Mouse (Mus musculus): ENCODE results near the gene AA467197.

Gene AA467197

GRCm38 (mm10) chr2:122638029-122638428, 1.2 kb downstream of the AA467197 start:
- DNase-seq (ENCODE audit: low spot score): no peak

GRCm38 (mm10) chr2:122638673-122639072, 1.9 kb downstream of the AA467197 start:
- DNase-seq (ENCODE audit: low spot score): no peak

GRCm38 (mm10) chr2:122652096-122653084, 15.6 kb downstream of the AA467197 start:
- DNase-seq (ENCODE audit: low spot score): no peak

GRCm38 (mm10) chr2:122656052-122656451, 19.3 kb downstream of the AA467197 start:
- DNase-seq (ENCODE audit: low spot score): no peak

GRCm38 (mm10) chr2:122656767-122657166, 20.0 kb downstream of the AA467197 start:
- no peak for DNase-seq (ENCODE audit: low spot score)

GRCm38 (mm10) chr2:122657707-122658524, 21.1 kb downstream of the AA467197 start:
- DNase-seq (ENCODE audit: low spot score): no peak

GRCm38 (mm10) chr2:122659825-122660224, 23.0 kb downstream of the AA467197 start:
- no peak for DNase-seq (ENCODE audit: low spot score)

GRCm38 (mm10) chr2:122665253-122665972, 28.6 kb downstream of the AA467197 start:
- DNase-seq (ENCODE audit: low spot score): no peak

- DNase-seq (ENCODE audit: low spot score): peak; percentile 55
Measured at GRCm38 (mm10) chr2:122665973-122666875, 29.4 kb downstream of the AA467197 start.

GRCm38 (mm10) chr2:122667856-122668255, 31.1 kb downstream of the AA467197 start:
- peak; percentile 32 for DNase-seq (ENCODE audit: low spot score)

GRCm38 (mm10) chr2:122671714-122672113, 34.9 kb downstream of the AA467197 start:
- no peak for DNase-seq (ENCODE audit: low spot score)

GRCm38 (mm10) chr2:122672841-122673240, 36.1 kb downstream of the AA467197 start:
- DNase-seq (ENCODE audit: low spot score): no peak

GRCm38 (mm10) chr2:122675126-122675525, 38.3 kb downstream of the AA467197 start:
- no peak for DNase-seq (ENCODE audit: low spot score)

- no peak for DNase-seq (ENCODE audit: low spot score)
Measured at GRCm38 (mm10) chr2:122681379-122682137, 44.8 kb downstream of the AA467197 start.

GRCm38 (mm10) chr2:122682520-122682919, 45.7 kb downstream of the AA467197 start:
- no peak for DNase-seq (ENCODE audit: low spot score)

- DNase-seq (ENCODE audit: low spot score): no peak
Measured at GRCm38 (mm10) chr2:122683641-122684040, 46.9 kb downstream of the AA467197 start.

GRCm38 (mm10) chr2:122686665-122687064, 49.9 kb downstream of the AA467197 start:
- DNase-seq (ENCODE audit: low spot score): no peak
